12 mouse cellular contexts compared by ENCODE assay signal in genomic region chr13:39307845-39308244, GRCm38 (mm10).
DNase-seq lines count a peak whose midpoint lies in the region.
"Had no signal": no experiment of that assay in that cellular context is flagged by ENCODE, and none has a peak within 500 bp of the region (broad histone marks: within the 10 kb centered on the region; RNA-seq: fewer than 3 reads in every experiment).

No protein-coding gene starts in this region.

- peak; percentile 24 for DNase-seq in gastrocnemius, postnatal 10 days
- no peak for DNase-seq in gastrocnemius, adult 18-20 months (ENCODE audit: low spot score)
- DNase-seq in kidney, postnatal 10 days, result peak; percentile 49
- DNase-seq in kidney, adult 11 months, result no peak
- DNase-seq in 3134 (ENCODE audit: extremely low read depth, insufficient read length, low spot score) (peak; percentile 11), NIH3T3 (ENCODE audit: low read depth) (peak; percentile 74)
- DNase-seq in thymus, postnatal 36 days, result no peak
- DNase-seq: cerebellum, adult 2 months; gastrocnemius, postnatal 36 days; heart, postnatal 36 days; lung, adult 18-20 months; right cerebral cortex, postnatal 25 days had no signal

Comparison
In these comparisons a context has a peak if more than half of its experiments do, and no peak if none do; other contexts are left out.
1. DNase-seq: peak in gastrocnemius, postnatal 10 days (single experiment), kidney, postnatal 10 days (single experiment), 3134 (single experiment) and NIH3T3 (single experiment); none in gastrocnemius, adult 18-20 months (single experiment), kidney, adult 11 months (single experiment) and thymus, postnatal 36 days (0 of 2).